Mouse (Mus musculus): ENCODE data around the gene Lrmda. TPM values are rescaled to one million over a fixed set of nuclear protein-coding genes. Genes with fewer than 3 reads are reported as not detected.

The Lrmda gene
- polyA plus RNA-seq, 1 experiment, result 12.9 TPM

- Histone ChIP-seq H3K4me3 (ENCODE audit: insufficient read depth, low read depth, low read length) (peak overlapping the region; percentile 65), H3K27ac (replicated peaks; ENCODE audit: low read depth, low read length) (peak overlapping the region; percentile 81), H3K4me1 (ENCODE audit: control insufficient read depth, insufficient read depth, insufficient read length, low read length) (no peaks in the 10 kb centered on the region)
These were observed 30.8 kb upstream of the Lrmda start for GRCm38 (mm10) chr14:21988577-21989290.

- Histone ChIP-seq H3K27ac (replicated peaks; ENCODE audit: low read depth, low read length) (peak within 1 kb of the TSS; percentile 81), H3K4me3 (ENCODE audit: insufficient read depth, low read depth, low read length) (peak within 1 kb of the TSS; percentile 65)
These were observed 30.1 kb upstream of the Lrmda start, which contains the start of gene Zfp503 for GRCm38 (mm10) chr14:21989291-21989913. Zfp503 (minus strand) TSS chr14:21989601.

GRCm38 (mm10) chr14:21990321-21991021 lies 29.0 kb upstream of the Lrmda start:
- H3K4me3 ChIP-seq (ENCODE audit: insufficient read depth, low read depth, low read length), result peak overlapping the region; percentile 65
- H3K27ac ChIP-seq (replicated peaks; ENCODE audit: low read depth, low read length), result peak overlapping the region; percentile 81
- H3K4me1 ChIP-seq (ENCODE audit: control insufficient read depth, insufficient read depth, insufficient read length, low read length), result peaks cover 3% of the 10 kb centered on the region; the same call in 1 of the 2 replicates

More at GRCm38 (mm10) chr14:21989291-21989913, 30.1 kb upstream of the Lrmda start, which contains the start of gene Zfp503:
- peaks cover 3% of the 10 kb centered on the region; the same call in 1 of the 2 replicates for H3K4me1 ChIP-seq (ENCODE audit: control insufficient read depth, insufficient read depth, insufficient read length, low read length)

GRCm38 (mm10) chr14:21991251-21991780 lies 28.2 kb upstream of the Lrmda start:
- Histone ChIP-seq H3K4me1 (ENCODE audit: control insufficient read depth, insufficient read depth, insufficient read length, low read length) (peaks cover 3% of the 10 kb centered on the region; the same call in 1 of the 2 replicates), H3K27ac (replicated peaks; ENCODE audit: low read depth, low read length) (peak overlapping the region; percentile 49), H3K4me3 (ENCODE audit: insufficient read depth, low read depth, low read length) (peak overlapping the region; percentile 65)

- H3K27ac ChIP-seq (replicated peaks; ENCODE audit: low read depth, low read length), result peak overlapping the region; percentile 62
- H3K4me3 ChIP-seq (ENCODE audit: insufficient read depth, low read depth, low read length), result no peak overlapping the region
- peaks cover 3% of the 10 kb centered on the region; the same call in 1 of the 2 replicates for H3K4me1 ChIP-seq (ENCODE audit: control insufficient read depth, insufficient read depth, insufficient read length, low read length)
These were observed 27.7 kb upstream of the Lrmda start for GRCm38 (mm10) chr14:21991856-21992255.

GRCm38 (mm10) chr14:21992321-21992885 lies 27.1 kb upstream of the Lrmda start:
- Histone ChIP-seq H3K4me1 (ENCODE audit: control insufficient read depth, insufficient read depth, insufficient read length, low read length) (peaks cover 3% of the 10 kb centered on the region; the same call in 1 of the 2 replicates), H3K4me3 (ENCODE audit: insufficient read depth, low read depth, low read length) (no peak overlapping the region), H3K27ac (replicated peaks; ENCODE audit: low read depth, low read length) (peak overlapping the region; percentile 62)

GRCm38 (mm10) chr14:21993251-21994060 lies 26.1 kb upstream of the Lrmda start:
- H3K4me3 ChIP-seq (ENCODE audit: insufficient read depth, low read depth, low read length), result peak overlapping the region; percentile 50
- peak overlapping the region; percentile 85 for H3K27ac ChIP-seq (replicated peaks; ENCODE audit: low read depth, low read length)
- H3K4me1 ChIP-seq (ENCODE audit: control insufficient read depth, insufficient read depth, insufficient read length, low read length), result peaks cover 3% of the 10 kb centered on the region; the same call in 1 of the 2 replicates

GRCm38 (mm10) chr14:21994061-21994990 lies 25.2 kb upstream of the Lrmda start:
- Histone ChIP-seq H3K4me3 (ENCODE audit: insufficient read depth, low read depth, low read length) (peak overlapping the region; percentile 66), H3K27ac (replicated peaks; ENCODE audit: low read depth, low read length) (peak overlapping the region; percentile 84), H3K4me1 (ENCODE audit: control insufficient read depth, insufficient read depth, insufficient read length, low read length) (peaks cover 3% of the 10 kb centered on the region; the same call in 1 of the 2 replicates)

GRCm38 (mm10) chr14:21995031-21995754 lies 24.3 kb upstream of the Lrmda start:
- peak overlapping the region; percentile 22 for H3K27ac ChIP-seq (replicated peaks; ENCODE audit: low read depth, low read length)
- H3K4me1 ChIP-seq (ENCODE audit: control insufficient read depth, insufficient read depth, insufficient read length, low read length), result peaks cover 3% of the 10 kb centered on the region; the same call in 1 of the 2 replicates
- peak overlapping the region; percentile 66 for H3K4me3 ChIP-seq (ENCODE audit: insufficient read depth, low read depth, low read length)

GRCm38 (mm10) chr14:21999588-21999987 lies 19.9 kb upstream of the Lrmda start:
- Histone ChIP-seq H3K27ac (replicated peaks; ENCODE audit: low read depth, low read length) (no peak overlapping the region), H3K4me1 (ENCODE audit: control insufficient read depth, insufficient read depth, insufficient read length, low read length) (no peaks in the 10 kb centered on the region), H3K4me3 (ENCODE audit: insufficient read depth, low read depth, low read length) (no peak overlapping the region)

- Histone ChIP-seq H3K4me3 (ENCODE audit: insufficient read depth, low read depth, low read length) (no peak overlapping the region), H3K4me1 (ENCODE audit: control insufficient read depth, insufficient read depth, insufficient read length, low read length) (no peaks in the 10 kb centered on the region; the same call in 1 of the 2 replicates), H3K27ac (replicated peaks; ENCODE audit: low read depth, low read length) (no peak overlapping the region)
These were observed 16.3 kb upstream of the Lrmda start for GRCm38 (mm10) chr14:22003231-22003630.

GRCm38 (mm10) chr14:22003631-22004030 lies 15.9 kb upstream of the Lrmda start:
- Histone ChIP-seq H3K4me1 (ENCODE audit: control insufficient read depth, insufficient read depth, insufficient read length, low read length) (no peaks in the 10 kb centered on the region; the same call in 1 of the 2 replicates), H3K4me3 (ENCODE audit: insufficient read depth, low read depth, low read length) (no peak overlapping the region), H3K27ac (replicated peaks; ENCODE audit: low read depth, low read length) (no peak overlapping the region)

All from brown adipose tissue, adult 24 weeks (tissue).